14 mouse cellular contexts compared by ENCODE assay signal in the genomic region with DNA sequence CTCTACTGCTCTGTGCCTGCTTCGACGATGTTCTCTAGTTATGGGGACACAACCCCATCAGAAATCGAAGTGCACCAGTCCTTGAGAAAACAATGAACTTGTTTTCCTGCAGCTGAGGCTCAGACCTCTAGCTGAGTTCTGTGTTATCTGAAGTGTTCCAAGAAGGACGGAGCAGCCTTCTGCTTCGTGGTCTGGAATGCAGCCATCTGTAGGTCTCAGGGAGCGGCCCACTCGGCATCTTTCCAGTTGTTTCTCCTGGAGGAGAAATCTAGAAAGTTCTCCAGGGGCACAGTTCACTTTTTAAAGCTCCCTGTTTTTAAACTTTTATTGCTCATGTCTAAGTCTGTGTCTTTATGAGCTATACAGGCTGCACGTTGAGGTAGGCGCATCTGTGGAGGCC.
DNase-seq lines count a peak whose midpoint lies in the region; ATAC-seq and TF ChIP-seq lines count a peak whose summit lies in the region.
"Had no signal": no experiment of that assay in that cellular context is flagged by ENCODE, and none has a peak within 500 bp of the region (broad histone marks: within the 10 kb centered on the region; RNA-seq: fewer than 3 reads in every experiment).

No protein-coding gene starts in this region.

- H3K4me1 ChIP-seq in heart, postnatal 0 days (ENCODE audit: control insufficient read depth, insufficient read depth), result peaks cover 11% of the 10 kb centered on the region
- peaks cover 29% of the 10 kb centered on the region for H3K4me1 ChIP-seq in lung, embryonic 16.5 days (replicated peaks; ENCODE audit: control insufficient read depth, insufficient read depth, low read length)

- H3K9me3 ChIP-seq in heart, postnatal 0 days (replicated peaks; ENCODE audit: control insufficient read depth, low read length), result no peaks in the 10 kb centered on the region
- H3K9me3 ChIP-seq in lung, embryonic 16.5 days (ENCODE audit: control insufficient read depth, low read length), result no peaks in the 10 kb centered on the region
- H3K9me3 ChIP-seq: forebrain, embryonic 15.5 days; limb, embryonic 15.5 days; midbrain, embryonic 13.5 days had no signal

- H3K4me3 ChIP-seq in heart, postnatal 0 days (ENCODE audit: low read depth, low read length), result no peak overlapping the region
- no peak overlapping the region for H3K4me3 ChIP-seq in lung, embryonic 16.5 days (ENCODE audit: low read length)
- no peak overlapping the region for H3K4me3 ChIP-seq in myocyte
- H3K4me3 ChIP-seq: forebrain, embryonic 15.5 days; left cerebral cortex, adult 2 months; limb, embryonic 15.5 days; midbrain, embryonic 13.5 days had no signal

- no peak overlapping the region for H3K9ac ChIP-seq in heart, postnatal 0 days (replicated peaks; ENCODE audit: low read depth, low read length)
- no peak overlapping the region for H3K9ac ChIP-seq in lung, embryonic 16.5 days (ENCODE audit: low read length)
- H3K9ac ChIP-seq: forebrain, embryonic 15.5 days; limb, embryonic 15.5 days; midbrain, embryonic 13.5 days had no signal

- no peak for ATAC-seq in heart, postnatal 0 days (ENCODE audit: insufficient read depth, low read depth)
- ATAC-seq in lung, embryonic 16.5 days (ENCODE audit: low read depth), result peak; percentile 57; the same call in 1 of the 2 replicates
- ATAC-seq: forebrain, embryonic 15.5 days; midbrain, embryonic 13.5 days had no signal

- 22% methylated on average over 9 of the region's 9 CpGs for whole genome bisulfite sequencing in heart, postnatal 0 days
- 22% methylated on average over 9 of the region's 9 CpGs for WGBS in lung, embryonic 16.5 days

- no peak overlapping the region for H3K27ac ChIP-seq in heart, postnatal 0 days (ENCODE audit: low read depth)
- H3K27ac ChIP-seq in lung, embryonic 16.5 days (ENCODE audit: low read length), result peak overlapping the region; percentile 33; the same call in 1 of the 2 replicates
- H3K27ac ChIP-seq: forebrain, embryonic 15.5 days; left cerebral cortex, adult 2 months; limb, embryonic 15.5 days; midbrain, embryonic 13.5 days had no signal

- H3K4me2 ChIP-seq in heart, postnatal 0 days (ENCODE audit: low read depth, low read length), result peak overlapping the region; percentile 14; the same call in 1 of the 2 replicates
- H3K4me2 ChIP-seq in lung, embryonic 16.5 days (ENCODE audit: low read depth, low read length), result no peak overlapping the region
- peak overlapping the region; percentile 30 for H3K4me2 ChIP-seq in myocyte (ENCODE audit: low read depth)
- H3K4me2 ChIP-seq: forebrain, embryonic 15.5 days; limb, embryonic 15.5 days; midbrain, embryonic 13.5 days had no signal

- DNase-seq in heart, postnatal 0 days (ENCODE audit: low spot score), result peak; percentile 74
- no peak for DNase-seq in heart, adult 11 months
- DNase-seq in lung, postnatal 25 days (ENCODE audit: low spot score), result no peak
- peak; percentile 54 for DNase-seq in fibroblast of lung, adult 2 months (ENCODE audit: low read depth)
- no peak for DNase-seq in gastrocnemius, postnatal 25 days
- DNase-seq: cerebellum, adult 11 months; heart, postnatal 14 days; thymus, postnatal 25 days had no signal

- no peaks in the 10 kb centered on the region for H3K36me3 ChIP-seq in heart, postnatal 0 days (replicated peaks; ENCODE audit: control insufficient read depth, insufficient read depth, low read length)
- H3K36me3 ChIP-seq in lung, embryonic 16.5 days (ENCODE audit: control insufficient read depth, insufficient read depth, low read length), result no peaks in the 10 kb centered on the region
- no peaks in the 10 kb centered on the region for H3K36me3 ChIP-seq in myocyte (ENCODE audit: control insufficient read depth, insufficient read depth)
- H3K36me3 ChIP-seq: forebrain, embryonic 15.5 days; limb, embryonic 15.5 days; midbrain, embryonic 13.5 days had no signal

- H3K79me2 ChIP-seq in myocyte (ENCODE audit: control insufficient read depth, insufficient read depth), result no peaks in the 10 kb centered on the region

- H3K27me3 ChIP-seq in heart, postnatal 0 days (ENCODE audit: control insufficient read depth, insufficient read depth, low read length), result no peaks in the 10 kb centered on the region
- no peaks in the 10 kb centered on the region for H3K27me3 ChIP-seq in lung, embryonic 16.5 days (ENCODE audit: control insufficient read depth, insufficient read depth, low read depth, low read length)
- H3K27me3 ChIP-seq in myocyte (ENCODE audit: control insufficient read depth, insufficient read depth, insufficient read length), result no peaks in the 10 kb centered on the region
- H3K27me3 ChIP-seq: forebrain, embryonic 15.5 days; limb, embryonic 15.5 days had no signal

- no peak overlapping the region for H3ac ChIP-seq in myocyte (ENCODE audit: control insufficient read depth, insufficient read length)

- TF ChIP-seq POLR2A in myocyte (IDR thresholded peaks at IDR 0.05; ENCODE audit: insufficient read length, low read depth), result no peak

- TF ChIP-seq EP300 in heart, postnatal 0 days (IDR thresholded peaks at IDR 0.05; ENCODE audit: low read depth), result no peak

- no peak for TF ChIP-seq CTCF in heart, postnatal 0 days (IDR thresholded peaks at IDR 0.05; ENCODE audit: low read depth)

TF ChIP-seq in myocyte, 11 proteins besides CTCF, POLR2A, EP300 and RAD21:
- TF ChIP-seq MYOG (IDR thresholded peaks at IDR 0.05; ENCODE audit: control insufficient read depth in 1 of 3, insufficient read depth in 1 of 3, insufficient read length in 2 of 3, low read depth in 2 of 3) (peak in 1 of 3 experiments; percentile 16), TCF3 (IDR thresholded peaks at IDR 0.05; ENCODE audit: insufficient read length, low read depth) (no peak), MYOD1 (IDR thresholded peaks at IDR 0.05; ENCODE audit: control insufficient read depth in 1 of 3, insufficient read length in 2 of 3, low read depth in 2 of 3) (peak in 2 of 3 experiments; percentile 10 to 18)

Comparison
In these comparisons a context has a peak if more than half of its experiments do, and no peak if none do; other contexts are left out.
1. DNase-seq: peak in heart, postnatal 0 days (single experiment) and fibroblast of lung, adult 2 months (single experiment); none in heart, adult 11 months (single experiment), lung, postnatal 25 days (single experiment) and gastrocnemius, postnatal 25 days (single experiment).